Mouse (Mus musculus) liver, embryonic 14.5 days (tissue): Measurements from ENCODE around the gene Abo.

ENCODE experiments used
- CTCF ChIP-seq: IDR thresholded peaks from 2 replicates; pipeline ENCODE4 v1.5.1; 2016; ENCODE audit warnings: antibody characterized with exemption, low read depth, control low read depth
- EP300 ChIP-seq: IDR thresholded peaks from 2 replicates; pipeline ENCODE4 v1.6.1; 2016; ENCODE audit warnings: antibody characterized with exemption, low read depth

DNA sequence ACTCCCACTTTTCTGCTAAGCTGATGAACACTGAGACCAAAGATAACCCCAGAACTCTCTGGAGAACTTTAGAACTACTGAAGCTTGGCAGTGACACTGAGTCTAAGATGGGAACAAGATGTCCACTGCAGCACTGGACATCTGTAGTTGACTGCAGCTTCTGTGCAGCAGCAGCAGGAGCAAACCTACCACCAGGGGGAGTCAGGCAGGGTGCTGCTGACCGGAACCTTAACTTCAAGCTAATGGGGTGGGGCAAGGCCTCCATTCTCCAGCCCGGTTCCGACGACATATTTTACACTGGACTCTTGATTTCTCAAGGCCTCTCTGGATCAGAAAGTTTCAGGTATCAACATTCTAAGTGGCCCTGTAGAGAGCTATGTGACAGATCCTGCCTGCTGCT is 42.3 kb upstream of the Abo start:
- TF ChIP-seq CTCF (peak; percentile 92), EP300 (no peak)
